ENCODE assay signal across 7 mouse cellular contexts in genomic region chr17:73743681-73744311, GRCm38 (mm10). TPM values are rescaled to one million over a fixed set of nuclear protein-coding genes. Genes with fewer than 3 reads are reported as not detected.
A peak's percentile ranks its signal among the peaks of the same experiment; 100 is the strongest.
DNase-seq lines count a peak whose midpoint lies in the region; TF ChIP-seq lines count a peak whose summit lies in the region.

No protein-coding gene starts in this region.

- H3K36me3 ChIP-seq in kidney, adult 2 months (ENCODE audit: control insufficient read depth, insufficient read depth, low read length) = no peaks in the 10 kb centered on the region
- no peaks in the 10 kb centered on the region for H3K36me3 ChIP-seq in limb, embryonic 10.5 days

- H3K9me3 ChIP-seq in limb, embryonic 10.5 days (replicated peaks) = no peaks in the 10 kb centered on the region

- intact Hi-C loops in gastrocnemius, postnatal 36 days (cut with DNase I) = loop anchor here (2.0 to 10.0 kb wide), 3 partner anchors 171 to 889 kb away; no protein-coding TSS in a partner anchor

- H3K27me3 ChIP-seq in kidney, adult 2 months (replicated peaks; ENCODE audit: control insufficient read depth, insufficient read depth, low read length) = no peaks in the 10 kb centered on the region
- no peaks in the 10 kb centered on the region for H3K27me3 ChIP-seq in limb, embryonic 10.5 days (ENCODE audit: low read depth, poor library complexity, severe bottlenecking)

- peak; percentile 98 for TF ChIP-seq CTCF in kidney, adult 2 months (conservative IDR thresholded peaks at IDR 0.05; ENCODE audit: insufficient read depth, insufficient read length, low read depth, low read length)

- WGBS in kidney, adult 2 months = 1% methylated on average over 6 of the region's 6 CpGs
- 3% methylated on average over 6 of the region's 6 CpGs for WGBS in limb, embryonic 10.5 days

- no peak overlapping the region for H3K27ac ChIP-seq in kidney, adult 2 months (ENCODE audit: insufficient read depth, low read depth, low read length)
- no peak overlapping the region for H3K27ac ChIP-seq in limb, embryonic 10.5 days

- DNase-seq in adrenal gland, adult 2 months = peak; percentile 79
- DNase-seq in embryo, embryonic 10 days (ENCODE audit: low spot score) = peak; percentile 94
- peak; percentile 42 to 46 for DNase-seq in gastrocnemius, postnatal 36 days
- DNase-seq in kidney, adult 2 months = peak; percentile 90
- DNase-seq in limb, embryonic 10.5 days (ENCODE audit: low spot score) = peak; percentile 82
- peak; percentile 88 for DNase-seq in naive thymus-derived CD4-positive, alpha-beta T cell, adult 2 months (ENCODE audit: low read depth)
- DNase-seq in spleen, postnatal 4 days (ENCODE audit: low spot score in 2 of 2) = peak; percentile 46 to 76

- TF ChIP-seq POLR2A in kidney, adult 2 months (IDR thresholded peaks at IDR 0.05; ENCODE audit: low read depth, low read length) = no peak

- no peak overlapping the region for H3K4me3 ChIP-seq in kidney, adult 2 months (ENCODE audit: insufficient read depth, low read depth, low read length)
- no peak overlapping the region for H3K4me3 ChIP-seq in limb, embryonic 10.5 days

- no peaks in the 10 kb centered on the region for H3K4me1 ChIP-seq in kidney, adult 2 months (ENCODE audit: control insufficient read depth, insufficient read depth, low read length)
- no peaks in the 10 kb centered on the region for H3K4me1 ChIP-seq in limb, embryonic 10.5 days

RNA-seq across cellular contexts. Expression of gene Galnt14, which starts 33.5 kb away (rescaled TPM):
- 1 to 10 TPM; 1.4 to 1.9 TPM for total RNA-seq in adrenal gland, adult 2 months (2021)
- polyA plus RNA-seq in adrenal gland, adult 2 months (2012; rRNA removed) = 1.8 and 2.4 TPM in 2 replicates
- total RNA-seq in gastrocnemius, postnatal 36 days (2021) = not detected
- polyA plus RNA-seq in kidney, adult 2 months (2012; rRNA removed) = 43.7 and 45.9 TPM in 2 replicates
- polyA plus RNA-seq in limb, embryonic 10.5 days (2016; fragmentation: Nextera tagmentation; extraction: Ambion mirVana) = 0.63 and 0.94 TPM in 2 replicates

Comparison
In these comparisons a context has a peak if more than half of its experiments do, and no peak if none do; other contexts are left out.
1. DNase-seq: peak in every context shown above with its lines; median percentile 94 in embryo, embryonic 10 days; 90 in kidney, adult 2 months; 88 in naive thymus-derived CD4-positive, alpha-beta T cell, adult 2 months; 82 in limb, embryonic 10.5 days; 79 in adrenal gland, adult 2 months; 61 in spleen, postnatal 4 days; 44 in gastrocnemius, postnatal 36 days.
2. RNA of gene Galnt14, which starts 33.5 kb away (polyA plus RNA-seq): 43.7 to 45.9 TPM in kidney, adult 2 months; 1.8 to 2.4 TPM in adrenal gland, adult 2 months and 0.63 to 0.94 TPM in limb, embryonic 10.5 days; every median in the first group is over 10 times any median in the second.